Mouse (Mus musculus) CD4-positive, CD25-positive, alpha-beta regulatory T cell, adult 4 months (primary cell): ENCODE results near the gene Ift43. TPM values are rescaled to one million over a fixed set of nuclear protein-coding genes. Genes with fewer than 3 reads are reported as not detected.

Experiments
- ATAC-seq: one replicate; pipeline ENCODE4 v1.8.0; 2017
- polyA plus RNA-seq, 2 experiments: library from polyadenylated mRNA; unstranded; fragments of 100-300 nt; shearing (Covaris generic); gene quantifications; one replicate each; pipeline ENCODE4 v1.2.1; 2017

The Ift43 gene
- polyA plus RNA-seq, 2 experiments from 2014 or later, result 4.0 to 4.7 TPM

DNA sequence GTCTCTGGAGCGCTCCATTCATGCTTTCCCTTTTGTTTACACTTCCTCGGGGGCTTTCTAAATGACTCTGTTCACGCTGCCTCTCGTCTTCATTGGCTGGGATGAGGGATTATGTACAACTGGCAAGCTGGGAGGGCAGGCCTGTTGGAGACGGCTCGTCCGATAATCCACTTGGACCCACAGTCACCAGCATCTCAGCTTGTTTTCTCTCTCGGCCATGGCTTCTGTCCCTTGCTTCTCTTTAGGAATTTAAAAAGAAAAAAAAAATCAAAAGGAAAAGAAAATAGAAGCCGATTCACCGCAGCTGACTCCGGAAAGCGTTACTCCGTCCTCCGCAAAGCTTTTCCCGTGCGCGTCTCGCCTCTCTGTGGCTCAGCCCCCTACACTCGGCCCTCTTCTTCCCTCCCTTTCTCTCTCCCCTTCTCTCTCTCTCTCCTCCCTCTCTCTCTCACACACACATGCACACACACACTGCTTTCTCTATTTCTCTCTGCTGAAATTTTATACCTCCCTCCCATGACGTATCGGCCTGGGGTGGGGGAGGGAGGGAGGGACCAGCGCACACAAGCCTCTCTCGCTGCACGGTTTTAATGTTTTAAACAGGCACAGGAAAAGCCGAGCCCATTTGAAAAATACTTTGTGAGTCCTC, 3.7 kb upstream of the Ift43 start, which contains the start of gene Tgfb3:
Tgfb3 (minus strand) TSS at position 489 of the 649 bp plus-strand sequence.
- peak; percentile 63 for ATAC-seq

GRCm38 (mm10) chr12:86079202-86079667, 3.1 kb upstream of the Ift43 start:
- peak; percentile 84 for ATAC-seq

- no peak for ATAC-seq
These were observed 3.5 kb downstream of the Ift43 start for GRCm38 (mm10) chr12:86085873-86086272.

GRCm38 (mm10) chr12:86086550-86086949, 4.2 kb downstream of the Ift43 start:
- no peak for ATAC-seq

DNA sequence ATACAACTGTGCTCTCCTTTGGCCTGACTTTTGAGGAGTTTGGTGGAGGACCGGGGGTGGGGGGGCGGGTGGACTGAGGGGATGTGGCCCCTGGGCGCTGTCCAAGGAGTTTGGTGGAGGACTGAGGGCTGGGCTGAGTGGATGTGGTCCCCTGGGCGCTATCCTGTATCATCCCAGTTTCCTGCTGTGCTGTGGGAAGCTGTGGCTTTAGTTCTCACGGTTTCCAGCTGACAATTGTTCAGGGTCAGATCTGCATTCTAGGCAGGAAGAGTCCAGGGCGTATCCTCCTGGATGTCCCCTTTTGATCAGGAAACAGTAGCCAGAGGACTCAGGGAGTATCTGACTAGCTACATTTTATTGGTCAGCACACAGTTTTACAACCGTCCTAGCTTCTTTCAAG, 5.7 kb downstream of the Ift43 start:
- ATAC-seq, result no peak

DNA sequence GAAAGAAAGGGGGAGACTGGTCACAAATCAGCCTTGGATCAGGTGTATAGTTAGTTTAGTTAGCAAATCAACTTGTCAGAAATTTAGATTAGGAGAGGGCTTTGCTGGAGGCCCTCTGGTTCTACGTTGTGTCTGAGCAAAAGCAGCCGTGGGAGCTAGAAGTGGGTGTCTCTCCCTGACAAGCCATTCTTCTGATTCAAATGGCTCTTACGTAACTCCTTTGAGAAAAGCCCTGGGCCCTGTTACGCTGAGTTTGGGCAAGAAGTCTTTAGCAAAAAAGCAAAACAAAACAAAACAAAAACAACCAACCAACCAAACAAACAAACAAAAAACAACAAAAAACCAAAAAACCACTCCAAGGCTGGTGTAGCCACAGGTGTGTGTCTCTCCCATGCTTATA, 8.4 kb downstream of the Ift43 start:
- no peak for ATAC-seq

GRCm38 (mm10) chr12:86091601-86092132, 9.3 kb downstream of the Ift43 start:
- ATAC-seq, result no peak

DNA sequence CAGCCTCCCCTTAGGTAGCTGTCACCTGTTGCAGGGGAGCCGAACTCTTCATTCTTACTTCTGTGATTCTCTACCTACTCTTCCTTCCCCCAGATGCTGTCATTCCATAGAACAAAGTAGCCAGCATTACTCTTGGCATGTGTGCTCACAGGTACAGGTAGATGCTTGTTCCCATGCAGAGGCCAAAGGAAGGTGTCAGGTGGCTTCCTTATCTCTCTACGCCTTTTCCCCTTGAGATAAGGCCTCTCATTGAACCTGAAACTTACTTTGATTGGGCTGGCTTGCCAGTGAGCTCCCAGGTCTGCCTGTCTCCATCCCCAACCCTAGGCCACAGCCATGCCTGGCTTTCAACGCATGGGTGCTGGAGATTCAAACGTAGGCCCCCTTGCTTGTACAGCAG, 11.7 kb downstream of the Ift43 start:
- no peak for ATAC-seq

GRCm38 (mm10) chr12:86095806-86096205, 13.5 kb downstream of the Ift43 start:
- no peak for ATAC-seq

DNA sequence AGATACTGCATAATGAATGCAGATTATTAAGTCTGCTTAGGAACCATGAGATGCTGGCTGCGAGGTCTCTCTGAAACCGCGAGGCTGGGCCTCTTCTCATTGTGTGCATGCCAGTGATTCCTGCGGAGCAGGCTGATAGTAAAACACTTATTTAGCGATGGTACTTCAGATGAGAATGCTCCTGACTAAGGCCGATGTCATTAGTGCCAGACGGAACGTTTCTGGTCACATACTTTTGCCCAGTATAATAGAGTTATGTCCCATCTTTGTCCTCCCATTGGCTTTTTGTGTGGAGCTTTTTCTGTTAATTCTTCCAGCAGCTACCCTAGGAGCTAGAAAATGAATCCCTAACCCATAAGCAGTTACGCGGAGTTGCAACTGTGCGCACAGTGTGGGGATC, 15.4 kb downstream of the Ift43 start:
- ATAC-seq, result no peak

DNA sequence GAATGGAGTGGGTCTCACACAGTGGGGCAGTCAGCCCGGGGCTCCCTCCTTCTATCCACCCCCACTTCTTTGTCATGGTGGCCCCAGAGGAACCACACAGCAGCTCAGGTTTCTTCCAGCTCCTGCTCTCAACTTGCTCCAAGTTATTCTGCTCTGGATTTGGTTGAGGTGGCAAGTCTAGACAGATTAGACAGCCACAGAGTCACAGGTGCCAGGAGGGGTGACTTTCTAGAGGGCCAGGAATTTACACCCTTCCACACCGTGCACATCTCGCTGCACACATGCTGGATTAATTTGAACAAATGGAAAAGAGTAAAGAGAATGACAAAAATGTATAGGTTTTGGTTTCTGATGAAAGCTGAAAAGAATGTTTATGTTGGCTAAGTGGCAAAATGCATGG, 18.4 kb downstream of the Ift43 start:
- no peak for ATAC-seq

DNA sequence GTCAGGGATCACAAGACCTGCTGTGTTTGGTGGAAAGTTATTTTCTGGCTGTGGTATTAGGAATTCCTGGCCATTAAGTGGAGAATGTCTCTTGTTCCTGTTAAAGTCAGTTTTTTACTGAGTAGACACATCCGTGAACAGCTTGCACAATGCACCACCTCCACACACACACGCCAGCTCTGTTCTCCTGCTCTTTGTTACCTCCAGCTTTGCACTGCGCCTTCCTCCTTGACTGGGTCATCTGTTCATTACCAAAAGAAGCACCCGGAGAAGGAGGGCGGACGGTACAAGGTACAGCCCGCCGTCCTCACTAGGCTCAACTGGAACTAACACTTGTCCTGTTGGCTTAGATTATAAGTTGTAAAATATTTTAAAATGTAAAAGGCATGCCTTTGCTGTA, 20.3 kb downstream of the Ift43 start:
- no peak for ATAC-seq

- ATAC-seq, result no peak
These were observed 21.1 kb downstream of the Ift43 start for GRCm38 (mm10) chr12:86103391-86103790.

DNA sequence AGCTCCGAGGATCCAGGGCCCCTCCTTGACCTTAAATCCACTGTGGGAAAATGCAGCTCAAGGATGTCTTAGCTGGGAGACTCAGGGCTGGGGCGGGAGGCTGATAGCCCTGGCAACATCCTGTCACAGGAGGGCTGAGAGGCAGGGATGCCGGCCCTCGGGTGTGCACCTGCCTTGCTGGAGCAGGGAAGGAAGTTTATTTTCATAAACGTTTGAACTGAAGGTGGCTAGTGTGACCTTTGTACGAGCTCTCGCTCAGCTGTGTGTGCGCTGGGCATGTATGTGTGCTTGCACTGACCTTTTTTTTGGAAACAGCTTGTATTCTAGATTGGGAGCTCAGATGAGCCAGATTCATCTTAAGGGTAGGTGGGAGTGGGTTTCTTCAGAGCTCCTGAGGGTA, 21.5 kb downstream of the Ift43 start:
- ATAC-seq, result no peak

GRCm38 (mm10) chr12:86104297-86104696, 22.0 kb downstream of the Ift43 start:
- ATAC-seq, result no peak

- no peak for ATAC-seq
These were observed 23.2 kb downstream of the Ift43 start for GRCm38 (mm10) chr12:86105546-86105945.

GRCm38 (mm10) chr12:86106086-86106485, 23.7 kb downstream of the Ift43 start:
- ATAC-seq, result no peak

DNA sequence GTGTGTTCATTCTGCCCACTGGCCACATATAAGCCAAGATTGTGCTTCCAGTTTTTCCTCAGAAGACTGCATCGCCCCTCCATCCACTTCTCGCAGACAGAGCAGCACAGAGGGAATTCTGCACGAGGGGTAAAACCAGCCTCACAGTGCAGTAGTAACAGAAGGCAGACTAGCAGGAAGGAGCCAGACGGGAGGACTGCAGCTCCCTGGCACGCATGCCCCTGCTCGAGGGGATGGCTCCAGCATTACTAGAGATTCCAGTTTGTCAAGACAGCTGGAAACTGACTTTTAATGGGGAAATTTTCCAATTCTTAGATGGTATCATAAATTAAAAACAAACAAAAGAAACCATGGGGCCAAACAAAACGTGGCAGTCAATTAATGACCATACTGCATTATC, 25.3 kb downstream of the Ift43 start:
- ATAC-seq, result no peak

DNA sequence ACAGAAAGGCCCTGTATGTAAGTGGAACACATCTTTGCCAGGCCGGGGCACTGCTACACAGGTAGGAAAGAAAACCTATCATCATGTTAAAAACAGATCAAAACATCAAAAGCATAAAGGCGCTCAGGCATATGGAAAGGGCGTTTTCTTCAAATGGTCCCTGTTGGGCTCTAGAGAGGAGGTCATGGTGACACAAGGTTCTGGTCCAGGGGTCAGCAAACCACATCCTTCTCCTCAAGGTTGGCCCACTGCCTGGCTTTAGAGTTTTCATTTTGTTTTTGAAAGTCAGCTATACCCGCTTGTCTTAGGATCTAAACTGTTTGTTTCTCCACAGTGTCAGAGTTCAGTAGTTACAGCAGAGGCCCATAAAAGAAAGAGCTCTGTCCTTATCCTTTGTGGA, 27.2 kb downstream of the Ift43 start:
- no peak for ATAC-seq

DNA sequence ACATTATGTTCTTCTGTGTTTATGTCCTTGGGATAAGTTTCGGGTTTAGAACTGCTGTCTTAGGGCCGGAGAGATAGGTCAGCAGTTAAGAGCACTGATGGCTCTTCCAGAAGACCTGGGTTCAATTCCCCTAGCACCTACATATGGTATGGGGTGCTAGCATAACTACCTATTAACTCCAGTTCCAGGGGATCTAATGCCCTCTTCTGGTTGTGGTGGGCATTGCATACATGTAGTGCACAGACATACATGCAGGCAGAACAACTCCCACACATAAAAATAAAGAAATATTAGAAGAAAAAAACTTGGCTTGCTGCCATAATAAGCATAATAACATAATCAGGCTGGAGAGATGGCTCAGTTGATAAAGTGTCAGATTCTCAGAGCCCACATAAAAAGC, 28.3 kb downstream of the Ift43 start:
- no peak for ATAC-seq

DNA sequence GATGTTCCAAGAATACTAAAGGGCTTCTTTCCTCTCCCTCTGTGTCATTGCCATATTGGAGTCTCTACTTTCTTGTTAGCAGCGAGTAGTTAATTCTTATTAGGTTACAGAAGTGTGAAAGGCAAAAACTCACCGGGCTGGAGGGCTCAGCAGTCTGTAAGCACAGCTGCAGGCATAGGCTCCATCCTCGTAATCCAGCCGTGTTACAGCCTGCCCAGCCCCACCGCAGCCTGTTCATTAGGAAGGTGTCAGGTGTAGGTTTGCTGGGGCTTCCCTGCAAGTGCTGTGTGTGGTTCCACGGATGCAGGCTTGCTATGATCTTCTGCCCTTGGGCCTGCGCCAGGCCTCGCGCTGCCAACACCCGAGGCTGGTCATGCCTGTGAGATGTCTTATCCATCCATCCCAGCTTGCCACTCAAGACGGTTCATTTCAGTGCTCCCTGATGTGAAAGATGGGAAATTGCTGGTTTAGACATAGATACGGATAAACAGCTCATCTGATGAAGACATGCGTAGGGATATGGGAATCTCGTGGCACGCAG, 34.0 kb downstream of the Ift43 start:
- ATAC-seq, result no peak

DNA sequence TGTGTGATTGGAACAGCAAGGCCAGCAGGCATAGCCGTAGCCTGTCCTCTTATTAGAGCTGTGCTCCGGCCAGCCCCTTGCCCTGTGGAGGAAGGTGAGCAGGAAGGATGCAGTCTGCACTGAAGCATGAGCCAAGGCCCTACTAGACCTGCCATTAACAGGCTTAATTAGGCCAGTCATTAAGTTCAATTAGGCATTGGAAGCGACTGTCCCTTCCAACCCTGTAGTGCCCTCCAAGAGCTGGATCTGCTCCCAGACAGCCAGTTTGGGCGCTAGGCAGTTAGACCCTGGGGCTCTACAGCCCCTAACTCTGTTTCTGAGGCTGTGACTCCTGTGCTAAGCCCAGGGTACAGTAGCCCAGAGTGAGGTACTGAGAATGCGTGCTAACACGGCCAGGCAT, 41.7 kb downstream of the Ift43 start:
- ATAC-seq, result no peak

GRCm38 (mm10) chr12:86128122-86128521, 45.8 kb downstream of the Ift43 start:
- ATAC-seq, result no peak

- ATAC-seq, result no peak
These were observed 46.7 kb downstream of the Ift43 start for GRCm38 (mm10) chr12:86129005-86129404.

- no peak for ATAC-seq
These were observed 47.4 kb downstream of the Ift43 start for GRCm38 (mm10) chr12:86129696-86130095.
